Mouse (Mus musculus) B cell, adult 67 days (primary cell): Measurements from ENCODE around the gene Fmod. TPM values are rescaled to one million over a fixed set of nuclear protein-coding genes. Genes with fewer than 3 reads are reported as not detected.

Experiments used
- total RNA-seq, 2 experiments: library from RNA; stranded (reverse); gene quantifications; 4 replicates each; pipeline ENCODE4 v1.2.4; 2023

The Fmod gene
- not detected for total RNA-seq

GRCm38 (mm10) chr1:134037172-134037571, at the start of gene Fmod:
Gene Fmod (plus strand): TSS chr1:134037254.

GRCm38 (mm10) chr1:134078802-134079476, 41.9 kb downstream of the Fmod start, which contains the start of gene Btg2:
Gene Btg2 (minus strand): TSS chr1:134079120.

Other genes starting within 250 kb of the Fmod start
- gene Atp2b4, start 236.2 kb upstream of the Fmod start, total RNA-seq: under 1 TPM; 0.12 to 0.84 TPM
- gene Optc, start 129.3 kb upstream of the Fmod start, total RNA-seq: not detected
- gene Prelp, start 115.8 kb upstream of the Fmod start, total RNA-seq: not detected
- 100 to 1,000 TPM; 238 to 281 TPM for gene Btg2, start 41.9 kb downstream of the Fmod start, total RNA-seq
- not detected for gene Chit1, start 74.0 kb downstream of the Fmod start, total RNA-seq
- not detected for gene Chil1, start 144.9 kb downstream of the Fmod start, total RNA-seq
- not detected for gene Mybph, start 156.2 kb downstream of the Fmod start, total RNA-seq
- gene Adora1, start 198.2 kb downstream of the Fmod start, total RNA-seq: not detected